Mouse (Mus musculus) intestine, embryonic 15.5 days (tissue): ENCODE measurements at regions not wholly inside any gene's neighbourhood (a gene's known extent, or its start where the extent isn't known, plus 50 kb on each side); places are given as distances from the start of the nearest gene placed in this dataset.
"Not testable (repeated sequence)": the region's sequence is repeated elsewhere in the genome, so short reads cannot be mapped to it uniquely, and the experiment has no call there.

Experiments
- ATAC-seq: fragments of 200-750 bp; cut with Nextera tagmentation; 2 replicates; pipeline ENCODE4 v1.8.0; 2017; ENCODE audit warnings: moderate TSS enrichment, moderate library complexity
- H3K27ac ChIP-seq: fragments of 300-500 bp; sonication (generic); 2 replicates; pipeline ENCODE4 v1.5.1; 2015; ENCODE audit warnings: mild to moderate bottlenecking, inconsistent platforms
- H3K27me3 ChIP-seq: fragments of 300-500 bp; sonication (generic); replicated peaks from 2 replicates; pipeline ENCODE4 v1.6.1; 2015; ENCODE audit warnings: inconsistent platforms
- H3K36me3 ChIP-seq: fragments of 300-500 bp; sonication (generic); 2 replicates; pipeline ENCODE4 v1.6.1; 2015; ENCODE audit warnings: inconsistent platforms
- H3K4me1 ChIP-seq: fragments of 300-500 bp; sonication (generic); replicated peaks from 2 replicates; pipeline ENCODE4 v1.6.1; 2015; ENCODE audit warnings: inconsistent platforms
- H3K4me2 ChIP-seq: fragments of 300-500 bp; sonication (generic); replicated peaks from 2 replicates; pipeline ENCODE4 v1.6.1; 2015; ENCODE audit warnings: mild to moderate bottlenecking, inconsistent platforms
- H3K4me3 ChIP-seq: fragments of 300-500 bp; sonication (generic); replicated peaks from 2 replicates; pipeline ENCODE4 v1.5.1; 2015; ENCODE audit warnings: inconsistent platforms
- H3K9ac ChIP-seq: fragments of 300-500 bp; sonication (generic); 2 replicates; pipeline ENCODE4 v1.6.1; 2015; ENCODE audit warnings: inconsistent platforms
- H3K9me3 ChIP-seq: fragments of 300-500 bp; sonication (generic); 2 replicates; pipeline ENCODE4 v1.6.1; 2016; ENCODE audit warnings: inconsistent platforms
- WGBS: fragments of 180-500 bp; shearing (Covaris S2); methylation state at CpG from one replicate; pipeline ENCODE4 v1.1.7; 2015; 5-methylcytosine and 5-hydroxymethylcytosine counted together

- Histone ChIP-seq H3K9me3 (no peaks in the 10 kb centered on the region), H3K9ac (no peak overlapping the region), H3K4me2 (no peak overlapping the region), H3K4me1 (no peaks in the 10 kb centered on the region), H3K36me3 (no peaks in the 10 kb centered on the region), H3K4me3 (no peak overlapping the region), H3K27ac (no peak overlapping the region), H3K27me3 (no peaks in the 10 kb centered on the region)
- 61% methylated on average over 15 of the region's 15 CpGs for WGBS
- no peak for ATAC-seq
These were observed 183.0 kb upstream of the Rhobtb1 start for GRCm38 (mm10) chr10:68967976-68968968.

- ATAC-seq = no peak
- H3K27ac ChIP-seq = no peak overlapping the region
- no peak overlapping the region for H3K9ac ChIP-seq
- H3K4me1 ChIP-seq = no peaks in the 10 kb centered on the region
- H3K36me3 ChIP-seq = no peaks in the 10 kb centered on the region
- H3K27me3 ChIP-seq = no peaks in the 10 kb centered on the region
- no peaks in the 10 kb centered on the region for H3K9me3 ChIP-seq
- H3K4me3 ChIP-seq = no peak overlapping the region
- 79% methylated on average over 2 of the region's 2 CpGs for WGBS
- no peak overlapping the region for H3K4me2 ChIP-seq
These were observed 180.7 kb upstream of the Rhobtb1 start for GRCm38 (mm10) chr10:68970521-68970920.

DNA sequence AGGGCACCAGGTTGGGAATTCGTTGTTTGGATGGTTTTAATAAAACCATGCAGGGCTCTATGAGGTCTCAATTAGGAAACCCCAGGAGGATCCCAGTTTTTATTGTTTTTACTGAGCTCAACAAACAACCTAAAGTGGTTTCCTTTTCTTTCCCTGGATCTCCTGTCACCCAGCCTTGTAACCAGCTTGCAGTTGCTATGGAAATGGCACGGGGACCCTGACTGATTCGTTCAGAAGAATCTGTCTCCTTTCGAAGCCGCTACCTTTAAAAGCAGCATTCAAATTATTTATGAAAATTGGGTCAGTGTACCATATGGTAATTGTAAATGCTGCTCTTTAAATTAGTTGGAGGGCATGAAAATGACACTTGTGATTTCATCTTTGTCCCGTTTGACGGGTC is 176.5 kb upstream of the Rhobtb1 start:
- Histone ChIP-seq H3K9ac (no peak overlapping the region), H3K4me1 (no peaks in the 10 kb centered on the region), H3K4me2 (no peak overlapping the region), H3K27me3 (no peaks in the 10 kb centered on the region), H3K27ac (no peak overlapping the region), H3K4me3 (no peak overlapping the region), H3K36me3 (no peaks in the 10 kb centered on the region), H3K9me3 (no peaks in the 10 kb centered on the region)
- WGBS = 80% methylated on average over 7 of the region's 7 CpGs
- no peak for ATAC-seq

GRCm38 (mm10) chr10:68976443-68977025 is 174.7 kb upstream of the Rhobtb1 start:
- no peaks in the 10 kb centered on the region for H3K36me3 ChIP-seq
- ATAC-seq = 0 out of 2 replicates have a peak, but pooled peaks have one; percentile 45
- 37% methylated on average over 10 of the region's 10 CpGs for WGBS

DNA sequence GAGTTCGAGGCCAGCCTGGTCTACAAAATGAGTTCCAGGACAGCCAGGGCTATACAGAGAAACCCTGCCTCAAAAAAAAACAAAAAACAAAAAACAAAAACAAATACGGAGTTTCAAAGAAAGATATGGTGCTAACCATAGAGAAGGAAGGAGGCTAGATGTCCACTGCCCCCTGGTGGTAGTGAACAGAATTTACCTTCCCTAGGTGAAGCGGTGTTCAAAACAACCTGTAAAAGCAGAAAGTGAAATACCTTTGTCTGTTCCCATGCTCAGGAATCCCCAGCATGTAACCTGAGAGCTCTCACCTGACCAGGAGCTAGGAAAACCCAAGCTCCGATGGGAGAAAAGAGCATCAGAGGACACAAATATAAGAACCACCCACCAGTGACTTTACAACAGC is 173.1 kb upstream of the Rhobtb1 start:
- Histone ChIP-seq H3K4me2 (no peak overlapping the region), H3K9ac (no peak overlapping the region), H3K36me3 (no peaks in the 10 kb centered on the region), H3K27me3 (no peaks in the 10 kb centered on the region), H3K27ac (no peak overlapping the region), H3K4me1 (no peaks in the 10 kb centered on the region), H3K9me3 (no peaks in the 10 kb centered on the region), H3K4me3 (no peak overlapping the region)
- WGBS = 66% methylated on average over 4 of the region's 4 CpGs
- no peak for ATAC-seq

More at GRCm38 (mm10) chr10:68976443-68977025, 174.7 kb upstream of the Rhobtb1 start:
- no peak overlapping the region for H3K27ac ChIP-seq
- no peaks in the 10 kb centered on the region for H3K9me3 ChIP-seq
- H3K4me3 ChIP-seq = no peak overlapping the region
- H3K27me3 ChIP-seq = no peaks in the 10 kb centered on the region
- H3K4me1 ChIP-seq = no peaks in the 10 kb centered on the region
- H3K9ac ChIP-seq = no peak overlapping the region
- H3K4me2 ChIP-seq = no peak overlapping the region

DNA sequence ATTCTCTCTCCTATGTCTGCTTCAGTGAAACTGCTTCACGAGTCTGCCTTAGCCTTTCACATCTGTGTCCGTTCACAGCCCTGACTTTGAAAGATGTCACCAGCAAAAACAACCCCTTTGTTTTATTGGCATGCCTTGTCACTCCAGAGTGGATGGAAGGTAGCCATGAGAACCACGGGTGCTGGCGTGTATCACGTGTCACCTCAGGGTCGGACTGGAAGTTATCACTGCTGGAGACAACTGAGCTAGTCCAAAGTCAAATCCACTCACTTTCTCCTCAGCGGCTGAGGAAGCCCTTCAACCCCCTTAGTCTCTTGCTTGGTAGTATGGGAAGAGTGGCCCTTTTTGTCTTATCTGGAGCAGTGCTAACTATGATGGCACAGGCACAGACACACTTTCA is 171.3 kb upstream of the Rhobtb1 start:
- no peaks in the 10 kb centered on the region for H3K36me3 ChIP-seq
- no peak overlapping the region for H3K9ac ChIP-seq
- H3K27me3 ChIP-seq = no peaks in the 10 kb centered on the region
- no peak overlapping the region for H3K4me3 ChIP-seq
- H3K4me2 ChIP-seq = no peak overlapping the region
- H3K27ac ChIP-seq = no peak overlapping the region
- H3K4me1 ChIP-seq = no peaks in the 10 kb centered on the region
- no peak for ATAC-seq
- no peaks in the 10 kb centered on the region for H3K9me3 ChIP-seq
- 58% methylated on average over 7 of the region's 7 CpGs for WGBS

GRCm38 (mm10) chr10:68982288-68982687 is 168.9 kb upstream of the Rhobtb1 start:
- H3K27ac ChIP-seq = no peak overlapping the region
- no peaks in the 10 kb centered on the region for H3K27me3 ChIP-seq
- H3K4me2 ChIP-seq = no peak overlapping the region
- H3K9me3 ChIP-seq = no peaks in the 10 kb centered on the region
- H3K36me3 ChIP-seq = no peaks in the 10 kb centered on the region
- no peak for ATAC-seq
- no peak overlapping the region for H3K4me3 ChIP-seq
- no peaks in the 10 kb centered on the region for H3K4me1 ChIP-seq
- no peak overlapping the region for H3K9ac ChIP-seq
- WGBS = 80% methylated on average over 8 of the region's 8 CpGs

DNA sequence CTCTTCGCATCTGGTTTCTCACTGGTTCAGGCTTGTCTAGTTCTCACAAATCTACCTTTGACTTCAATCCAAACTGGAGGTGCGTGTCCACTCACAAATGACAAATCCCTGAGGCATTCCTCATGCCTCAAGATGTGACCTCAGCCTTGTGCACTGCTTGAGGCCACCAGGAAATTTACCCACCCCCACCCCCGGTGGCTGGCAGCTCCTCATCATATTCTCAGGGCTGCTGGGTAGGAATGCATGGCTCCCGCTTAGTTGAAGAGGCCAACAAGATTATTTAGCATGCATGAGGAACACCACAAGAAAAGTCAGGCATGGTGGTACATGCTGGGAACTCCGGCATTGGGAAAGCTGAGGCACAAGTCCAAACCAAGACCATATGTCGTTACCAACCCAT is 160.7 kb upstream of the Rhobtb1 start:
- Histone ChIP-seq H3K9ac (no peak overlapping the region), H3K36me3 (no peaks in the 10 kb centered on the region), H3K4me2 (no peak overlapping the region), H3K27ac (no peak overlapping the region), H3K4me3 (no peak overlapping the region), H3K9me3 (no peaks in the 10 kb centered on the region), H3K27me3 (no peaks in the 10 kb centered on the region), H3K4me1 (no peaks in the 10 kb centered on the region)
- 84% methylated on average over 6 of the region's 6 CpGs for WGBS
- no peak for ATAC-seq

GRCm38 (mm10) chr10:68999610-69000009 is 151.6 kb upstream of the Rhobtb1 start:
- Histone ChIP-seq H3K9ac (no peak overlapping the region), H3K4me2 (no peak overlapping the region), H3K27ac (no peak overlapping the region), H3K4me1 (no peaks in the 10 kb centered on the region), H3K9me3 (no peaks in the 10 kb centered on the region), H3K36me3 (no peaks in the 10 kb centered on the region), H3K27me3 (no peaks in the 10 kb centered on the region), H3K4me3 (no peak overlapping the region)
- 93% methylated on average over 6 of the region's 6 CpGs for WGBS
- no peak for ATAC-seq

GRCm38 (mm10) chr10:69001654-69002435 is 149.4 kb upstream of the Rhobtb1 start:
- 82% methylated on average over 12 of the region's 12 CpGs for WGBS
- ATAC-seq = no peak

GRCm38 (mm10) chr10:69005199-69005872 is 145.9 kb upstream of the Rhobtb1 start:
- Histone ChIP-seq H3K27me3 (no peaks in the 10 kb centered on the region), H3K27ac (no peak overlapping the region), H3K4me1 (no peaks in the 10 kb centered on the region), H3K4me2 (no peak overlapping the region), H3K9me3 (no peaks in the 10 kb centered on the region), H3K9ac (no peak overlapping the region), H3K4me3 (no peak overlapping the region), H3K36me3 (no peaks in the 10 kb centered on the region)
- 0 out of 2 replicates have a peak, but pooled peaks have one; percentile 17 for ATAC-seq
- 50% methylated on average over 9 of the region's 9 CpGs for WGBS

More at GRCm38 (mm10) chr10:69001654-69002435, 149.4 kb upstream of the Rhobtb1 start:
- Histone ChIP-seq H3K9me3 (no peaks in the 10 kb centered on the region), H3K4me3 (no peak overlapping the region), H3K9ac (no peak overlapping the region), H3K27ac (no peak overlapping the region), H3K36me3 (no peaks in the 10 kb centered on the region), H3K4me2 (no peak overlapping the region), H3K27me3 (no peaks in the 10 kb centered on the region), H3K4me1 (no peaks in the 10 kb centered on the region)

GRCm38 (mm10) chr10:69008679-69009078 is 142.6 kb upstream of the Rhobtb1 start:
- WGBS = 91% methylated on average over 8 of the region's 8 CpGs
- not testable (repeated sequence) for H3K36me3 ChIP-seq, ATAC-seq, H3K9me3 ChIP-seq, H3K27me3 ChIP-seq, H3K4me2 ChIP-seq, H3K4me1 ChIP-seq, H3K9ac ChIP-seq, H3K4me3 ChIP-seq, H3K27ac ChIP-seq
